In genomic region chr15:59864746-59865499, GRCm38 (mm10) we compare ENCODE assay signal across 8 mouse cellular contexts.
DNase-seq lines count a peak whose midpoint lies in the region; ATAC-seq and TF ChIP-seq lines count a peak whose summit lies in the region.

No protein-coding gene starts in this region.

- WGBS in midbrain, embryonic 10.5 days, result 60% methylated on average over 18 of the region's 18 CpGs
- WGBS in midbrain, embryonic 13.5 days, result 53% methylated on average over 18 of the region's 18 CpGs
- 19% methylated on average over 18 of the region's 18 CpGs for WGBS in bone marrow, adult 2 months
- 40% methylated on average over 18 of the region's 18 CpGs for WGBS in heart, adult 2 months
- WGBS in limb, embryonic 15.5 days, result 47% methylated on average over 18 of the region's 18 CpGs
- WGBS in neural tube, embryonic 11.5 days, result 52% methylated on average over 18 of the region's 18 CpGs

- H3K27me3 ChIP-seq in midbrain, embryonic 10.5 days (ENCODE audit: low read depth, poor library complexity, severe bottlenecking), result no peaks in the 10 kb centered on the region
- H3K27me3 ChIP-seq in midbrain, embryonic 13.5 days, result no peaks in the 10 kb centered on the region
- no peaks in the 10 kb centered on the region for H3K27me3 ChIP-seq in heart, adult 2 months (ENCODE audit: control insufficient read depth, insufficient read depth, low read length)
- no peaks in the 10 kb centered on the region for H3K27me3 ChIP-seq in limb, embryonic 15.5 days
- H3K27me3 ChIP-seq in neural tube, embryonic 11.5 days (ENCODE audit: control insufficient read depth, insufficient read depth, low read length), result no peaks in the 10 kb centered on the region

- H3K27ac ChIP-seq in midbrain, embryonic 10.5 days (replicated peaks), result no peak overlapping the region
- H3K27ac ChIP-seq in midbrain, embryonic 13.5 days, result no peak overlapping the region
- H3K27ac ChIP-seq in bone marrow, adult 2 months (ENCODE audit: control insufficient read depth, insufficient read depth, low read depth, low read length, poor library complexity), result peak overlapping the region; percentile 30
- no peak overlapping the region for H3K27ac ChIP-seq in heart, adult 2 months
- H3K27ac ChIP-seq in limb, embryonic 15.5 days, result no peak overlapping the region
- no peak overlapping the region for H3K27ac ChIP-seq in neural tube, embryonic 11.5 days (ENCODE audit: low read depth, low read length)

- ATAC-seq in midbrain, embryonic 13.5 days, result no peak
- no peak for ATAC-seq in limb, embryonic 15.5 days (ENCODE audit: insufficient number of reproducible peaks, low FRiP score, low TSS enrichment, low read depth)
- ATAC-seq in neural tube, embryonic 11.5 days (ENCODE audit: insufficient read depth, low FRiP score, low TSS enrichment), result no peak

- peaks cover under 1% of the 10 kb centered on the region; the same call in 1 of the 2 replicates for H3K9me3 ChIP-seq in midbrain, embryonic 10.5 days (replicated peaks)
- H3K9me3 ChIP-seq in midbrain, embryonic 13.5 days, result no peaks in the 10 kb centered on the region
- no peaks in the 10 kb centered on the region for H3K9me3 ChIP-seq in limb, embryonic 15.5 days
- no peaks in the 10 kb centered on the region for H3K9me3 ChIP-seq in neural tube, embryonic 11.5 days (ENCODE audit: control insufficient read depth, low read length)

- no peak for TF ChIP-seq EP300 in heart, adult 2 months (IDR thresholded peaks at IDR 0.05; ENCODE audit: insufficient read depth, low read depth, low read length)

- H3K4me2 ChIP-seq in midbrain, embryonic 13.5 days (replicated peaks), result no peak overlapping the region
- H3K4me2 ChIP-seq in limb, embryonic 15.5 days, result 0 out of 2 replicates have a peak overlapping the region, but pooled peaks have one; percentile 26
- H3K4me2 ChIP-seq in neural tube, embryonic 11.5 days (ENCODE audit: low read depth), result 0 out of 2 replicates have a peak overlapping the region, but pooled peaks have one; percentile 12

- no peaks in the 10 kb centered on the region for H3K4me1 ChIP-seq in midbrain, embryonic 10.5 days
- no peaks in the 10 kb centered on the region for H3K4me1 ChIP-seq in midbrain, embryonic 13.5 days (replicated peaks)
- peaks cover 8% of the 10 kb centered on the region for H3K4me1 ChIP-seq in bone marrow, adult 2 months (ENCODE audit: control insufficient read depth, insufficient read depth, low read length)
- peaks cover 1% of the 10 kb centered on the region; the same call in 1 of the 2 replicates for H3K4me1 ChIP-seq in heart, adult 2 months (ENCODE audit: control insufficient read depth, insufficient read depth, low read length)
- no peaks in the 10 kb centered on the region for H3K4me1 ChIP-seq in limb, embryonic 15.5 days
- no peaks in the 10 kb centered on the region for H3K4me1 ChIP-seq in neural tube, embryonic 11.5 days (ENCODE audit: control insufficient read depth, insufficient read depth, low read length)

- no peak overlapping the region for H3K9ac ChIP-seq in midbrain, embryonic 13.5 days (replicated peaks)
- no peak overlapping the region for H3K9ac ChIP-seq in heart, adult 2 months (ENCODE audit: low read depth, low read length)
- H3K9ac ChIP-seq in limb, embryonic 15.5 days, result no peak overlapping the region
- H3K9ac ChIP-seq in neural tube, embryonic 11.5 days (ENCODE audit: low read length), result no peak overlapping the region

- intact Hi-C loops in heart, adult 2 months (cut with DNase I), result loop anchor here (5.0 kb wide), 1 partner anchor 478 kb away; no protein-coding TSS in a partner anchor

- no peaks in the 10 kb centered on the region for H3K79me2 ChIP-seq in heart, adult 2 months (replicated peaks; ENCODE audit: control insufficient read depth, insufficient read depth, low read length)

- H3K36me3 ChIP-seq in midbrain, embryonic 10.5 days, result no peaks in the 10 kb centered on the region
- no peaks in the 10 kb centered on the region for H3K36me3 ChIP-seq in midbrain, embryonic 13.5 days
- no peaks in the 10 kb centered on the region for H3K36me3 ChIP-seq in heart, adult 2 months (ENCODE audit: control insufficient read depth, insufficient read depth, low read length)
- no peaks in the 10 kb centered on the region for H3K36me3 ChIP-seq in limb, embryonic 15.5 days
- no peaks in the 10 kb centered on the region for H3K36me3 ChIP-seq in neural tube, embryonic 11.5 days (ENCODE audit: control insufficient read depth, insufficient read depth, low read length)

- TF ChIP-seq POLR2A in bone marrow, adult 2 months (IDR thresholded peaks at IDR 0.05; ENCODE audit: borderline replicate concordance, control insufficient read depth, low read depth, low read length), result no peak
- TF ChIP-seq POLR2A in heart, adult 2 months (IDR thresholded peaks at IDR 0.05; ENCODE audit: insufficient read depth, low read depth, low read length), result no peak

- H3K4me3 ChIP-seq in midbrain, embryonic 10.5 days, result no peak overlapping the region
- H3K4me3 ChIP-seq in midbrain, embryonic 13.5 days (replicated peaks), result no peak overlapping the region
- no peak overlapping the region for H3K4me3 ChIP-seq in bone marrow, adult 2 months (replicated peaks; ENCODE audit: control insufficient read depth, low read depth, low read length)
- H3K4me3 ChIP-seq in heart, adult 2 months, result no peak overlapping the region
- no peak overlapping the region for H3K4me3 ChIP-seq in limb, embryonic 15.5 days
- H3K4me3 ChIP-seq in neural tube, embryonic 11.5 days (ENCODE audit: low read depth, low read length), result no peak overlapping the region

- TF ChIP-seq CTCF in bone marrow, adult 2 months (IDR thresholded peaks at IDR 0.05; ENCODE audit: control insufficient read depth, insufficient read depth, low read length), result peak; percentile 43; the same call in 1 of the 2 replicates
- TF ChIP-seq CTCF in heart, adult 2 months (IDR thresholded peaks at IDR 0.05), result peak; percentile 78

- peak; percentile 36 for DNase-seq in midbrain, embryonic 10.5 days (ENCODE audit: low spot score)
- DNase-seq in heart, adult 2 months, result peak; percentile 22 to 39
- DNase-seq in neural tube, embryonic 11.5 days (ENCODE audit: low spot score), result peak; percentile 49
- DNase-seq in ovary, postnatal 36 days (ENCODE audit: low spot score), result no peak
- DNase-seq in testis, postnatal 10 days (ENCODE audit: low spot score), result no peak

Comparison
In these comparisons a context has a peak if more than half of its experiments do, and no peak if none do; other contexts are left out.
1. DNase-seq: peak in midbrain, embryonic 10.5 days (single experiment), heart, adult 2 months (2 of 2) and neural tube, embryonic 11.5 days (single experiment); none in ovary, postnatal 36 days (single experiment) and testis, postnatal 10 days (single experiment).